Mouse (Mus musculus): ENCODE results near the gene Fbxl5. TPM values are rescaled to one million over a fixed set of nuclear protein-coding genes. Genes with fewer than 3 reads are reported as not detected.
A peak's percentile ranks its signal among the peaks of the same experiment; 100 is the strongest.

The Fbxl5 gene
- polyA plus RNA-seq, 1 experiment from 2014 or later: 22.3 TPM

GRCm38 (mm10) chr5:43781977-43782930 lies 39.2 kb downstream of the Fbxl5 start:
- DNase-seq: peak; percentile 66
- peaks cover 44% of the 10 kb centered on the region for H3K4me1 ChIP-seq (replicated peaks)
- H3K4me3 ChIP-seq (replicated peaks): peak overlapping the region; percentile 88
- peak overlapping the region; percentile 95 for H3K4me2 ChIP-seq
- ATAC-seq (ENCODE audit: low read depth): peak; percentile 88
- H3K27ac ChIP-seq: peak overlapping the region; percentile 81
- no peaks in the 10 kb centered on the region for H3K36me3 ChIP-seq
- WGBS (ENCODE audit: insufficient replicate concordance): 4% methylated on average over 74 of the region's 82 CpGs
- no peaks in the 10 kb centered on the region for H3K27me3 ChIP-seq
- peak overlapping the region; percentile 94 for H3K9ac ChIP-seq
- no peaks in the 10 kb centered on the region for H3K9me3 ChIP-seq (replicated peaks)

- Histone ChIP-seq H3K4me2 (peak overlapping the region; percentile 95), H3K27ac (peak overlapping the region; percentile 81), H3K4me1 (replicated peaks) (peaks cover 52% of the 10 kb centered on the region), H3K36me3 (no peaks in the 10 kb centered on the region), H3K9ac (peak overlapping the region; percentile 94), H3K27me3 (no peaks in the 10 kb centered on the region), H3K4me3 (replicated peaks) (peak overlapping the region; percentile 88), H3K9me3 (replicated peaks) (no peaks in the 10 kb centered on the region)
- peak; percentile 31 for DNase-seq
- WGBS (ENCODE audit: insufficient replicate concordance): under 1% methylated on average over 43 of the region's 61 CpGs
- ATAC-seq (ENCODE audit: low read depth): peak; percentile 65
Observed at GRCm38 (mm10) chr5:43781423-43781976, 39.9 kb downstream of the Fbxl5 start.

- Histone ChIP-seq H3K27me3 (no peaks in the 10 kb centered on the region), H3K4me2 (0 out of 2 replicates have a peak overlapping the region, but pooled peaks have one; percentile 21), H3K4me1 (replicated peaks) (peaks cover 57% of the 10 kb centered on the region), H3K9ac (no peak overlapping the region), H3K9me3 (replicated peaks) (no peaks in the 10 kb centered on the region), H3K4me3 (replicated peaks) (no peak overlapping the region), H3K27ac (no peak overlapping the region), H3K36me3 (no peaks in the 10 kb centered on the region)
- WGBS (ENCODE audit: insufficient replicate concordance): 38% methylated on average over 3 of the region's 3 CpGs
- DNase-seq (no peak), ATAC-seq (ENCODE audit: low read depth) (no peak)
Observed at GRCm38 (mm10) chr5:43778583-43778982, 42.9 kb downstream of the Fbxl5 start.

GRCm38 (mm10) chr5:43776993-43777392 lies 44.4 kb downstream of the Fbxl5 start:
- H3K9me3 ChIP-seq (replicated peaks): no peaks in the 10 kb centered on the region
- no peak overlapping the region for H3K4me2 ChIP-seq
- H3K9ac ChIP-seq: no peak overlapping the region
- WGBS (ENCODE audit: insufficient replicate concordance): 48% methylated on average over 1 of the region's 1 CpGs
- DNase-seq (no peak), ATAC-seq (ENCODE audit: low read depth) (no peak)
- no peak overlapping the region for H3K4me3 ChIP-seq (replicated peaks)
- peaks cover 48% of the 10 kb centered on the region for H3K4me1 ChIP-seq (replicated peaks)
- H3K27ac ChIP-seq: no peak overlapping the region
- no peaks in the 10 kb centered on the region for H3K27me3 ChIP-seq
- no peaks in the 10 kb centered on the region for H3K36me3 ChIP-seq

- Histone ChIP-seq H3K4me3 (replicated peaks) (no peak overlapping the region), H3K9ac (no peak overlapping the region), H3K27ac (no peak overlapping the region), H3K27me3 (no peaks in the 10 kb centered on the region), H3K36me3 (no peaks in the 10 kb centered on the region), H3K9me3 (replicated peaks) (no peaks in the 10 kb centered on the region), H3K4me2 (no peak overlapping the region), H3K4me1 (replicated peaks) (peaks cover 48% of the 10 kb centered on the region)
- ATAC-seq (ENCODE audit: low read depth): no peak
- DNase-seq: no peak
Observed at GRCm38 (mm10) chr5:43776407-43776806, 45.0 kb downstream of the Fbxl5 start.

- DNase-seq (no peak), ATAC-seq (ENCODE audit: low read depth) (no peak)
- Histone ChIP-seq H3K27me3 (no peaks in the 10 kb centered on the region), H3K27ac (no peak overlapping the region), H3K36me3 (peaks cover 20% of the 10 kb centered on the region), H3K9ac (no peak overlapping the region), H3K4me3 (replicated peaks) (no peak overlapping the region), H3K4me2 (no peak overlapping the region), H3K4me1 (replicated peaks) (peaks cover 8% of the 10 kb centered on the region), H3K9me3 (replicated peaks) (no peaks in the 10 kb centered on the region)
- 60% methylated on average over 3 of the region's 3 CpGs for WGBS (ENCODE audit: insufficient replicate concordance)
Observed at GRCm38 (mm10) chr5:43771555-43771954, 49.9 kb downstream of the Fbxl5 start.

- Histone ChIP-seq H3K4me2 (no peak overlapping the region), H3K36me3 (peaks cover 20% of the 10 kb centered on the region), H3K9me3 (replicated peaks) (no peaks in the 10 kb centered on the region), H3K4me1 (replicated peaks) (0 out of 2 replicates have a peak, but pooled peaks cover 4% of the 10 kb centered on the region), H3K9ac (no peak overlapping the region), H3K4me3 (replicated peaks) (no peak overlapping the region), H3K27me3 (no peaks in the 10 kb centered on the region), H3K27ac (no peak overlapping the region)
- ATAC-seq (ENCODE audit: low read depth) (no peak), DNase-seq (no peak)
- WGBS (ENCODE audit: insufficient replicate concordance): 52% methylated on average over 3 of the region's 3 CpGs
Observed at GRCm38 (mm10) chr5:43770618-43771354, 50.7 kb downstream of the Fbxl5 start.

- Histone ChIP-seq H3K9me3 (replicated peaks) (no peaks in the 10 kb centered on the region), H3K9ac (no peak overlapping the region), H3K4me2 (no peak overlapping the region), H3K4me1 (replicated peaks) (no peaks in the 10 kb centered on the region), H3K27ac (no peak overlapping the region), H3K4me3 (replicated peaks) (no peak overlapping the region), H3K27me3 (no peaks in the 10 kb centered on the region), H3K36me3 (peaks cover 9% of the 10 kb centered on the region)
- WGBS (ENCODE audit: insufficient replicate concordance): 78% methylated on average over 3 of the region's 3 CpGs
- DNase-seq (no peak), ATAC-seq (ENCODE audit: low read depth) (no peak)
Observed at GRCm38 (mm10) chr5:43749092-43749491, 72.3 kb downstream of the Fbxl5 start.

- no peak for DNase-seq
- WGBS (ENCODE audit: insufficient replicate concordance): 84% methylated on average over 4 of the region's 4 CpGs
- ATAC-seq (ENCODE audit: low read depth): no peak
Observed at GRCm38 (mm10) chr5:43748039-43748438, 73.4 kb downstream of the Fbxl5 start.

GRCm38 (mm10) chr5:43745156-43745555 lies 76.3 kb downstream of the Fbxl5 start:
- Histone ChIP-seq H3K4me1 (replicated peaks) (no peaks in the 10 kb centered on the region), H3K9me3 (replicated peaks) (no peaks in the 10 kb centered on the region), H3K4me3 (replicated peaks) (no peak overlapping the region), H3K4me2 (no peak overlapping the region), H3K27ac (no peak overlapping the region), H3K9ac (no peak overlapping the region), H3K36me3 (peaks cover 14% of the 10 kb centered on the region), H3K27me3 (no peaks in the 10 kb centered on the region)
- no peak for DNase-seq
- ATAC-seq (ENCODE audit: low read depth): no peak
- 70% methylated on average over 5 of the region's 5 CpGs for WGBS (ENCODE audit: insufficient replicate concordance)

More at GRCm38 (mm10) chr5:43748039-43748438, 73.4 kb downstream of the Fbxl5 start:
- no peak overlapping the region for H3K4me2 ChIP-seq
- no peaks in the 10 kb centered on the region for H3K4me1 ChIP-seq (replicated peaks)
- H3K36me3 ChIP-seq: peaks cover 12% of the 10 kb centered on the region
- no peak overlapping the region for H3K9ac ChIP-seq
- H3K27ac ChIP-seq: no peak overlapping the region
- no peak overlapping the region for H3K4me3 ChIP-seq (replicated peaks)
- no peaks in the 10 kb centered on the region for H3K27me3 ChIP-seq
- H3K9me3 ChIP-seq (replicated peaks): no peaks in the 10 kb centered on the region

GRCm38 (mm10) chr5:43744187-43744586 lies 77.3 kb downstream of the Fbxl5 start:
- Histone ChIP-seq H3K9ac (no peak overlapping the region), H3K9me3 (replicated peaks) (no peaks in the 10 kb centered on the region), H3K4me1 (replicated peaks) (no peaks in the 10 kb centered on the region), H3K4me2 (no peak overlapping the region), H3K27ac (no peak overlapping the region), H3K27me3 (no peaks in the 10 kb centered on the region), H3K36me3 (peaks cover 10% of the 10 kb centered on the region), H3K4me3 (replicated peaks) (no peak overlapping the region)
- ATAC-seq (ENCODE audit: low read depth) (no peak), DNase-seq (no peak)
- 76% methylated on average over 1 of the region's 1 CpGs for WGBS (ENCODE audit: insufficient replicate concordance)
